Mouse (Mus musculus): Measurements from ENCODE around the gene Dock3.

- TF ChIP-seq CTCF (IDR thresholded peaks at IDR 0.05; ENCODE audit: extremely low read depth, insufficient read depth, low read length) (0 out of 2 replicates have a peak, but pooled peaks have one; percentile 18), POLR2A (IDR thresholded peaks at IDR 0.05; ENCODE audit: extremely low read depth, insufficient read depth, low read length) (no peak)
Measured at GRCm38 (mm10) chr9:106970742-106971141, 261.0 kb downstream of the Dock3 start.
